Mouse (Mus musculus): ENCODE measurements at regions not wholly inside any gene's neighbourhood (a gene's known extent, or its start where the extent isn't known, plus 50 kb on each side); places are given as distances from the start of the nearest gene placed in this dataset.
A peak's percentile ranks its signal among the peaks of the same experiment; 100 is the strongest.

GRCm38 (mm10) chr5:57582392-57582791 lies 135.4 kb upstream of the Pcdh7 start:
- no peak for DNase-seq (ENCODE audit: low spot score in 2 of 2)

DNA sequence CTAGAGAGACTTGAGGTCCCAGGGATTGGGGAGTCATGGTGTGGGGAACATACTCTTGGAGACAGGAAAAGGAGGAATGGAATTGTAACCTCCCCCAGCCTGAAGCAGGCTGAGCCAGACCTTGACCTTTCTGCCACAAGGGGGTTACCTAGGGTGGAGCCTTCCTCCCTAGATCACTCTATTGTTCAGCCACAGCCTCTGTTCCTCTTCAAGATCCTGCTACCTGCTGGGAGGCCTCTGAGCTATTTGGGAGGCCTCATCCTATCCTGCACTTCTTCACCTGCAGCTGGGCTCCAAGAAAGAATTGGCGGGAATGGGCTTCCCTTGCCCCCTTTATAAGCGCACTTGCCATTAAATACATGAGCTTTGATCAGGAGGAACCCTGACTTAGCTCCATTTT lies 130.8 kb upstream of the Pcdh7 start:
- DNase-seq (ENCODE audit: low spot score in 2 of 2), result no peak

GRCm38 (mm10) chr5:57595924-57596323 lies 121.8 kb upstream of the Pcdh7 start:
- DNase-seq (ENCODE audit: low spot score in 2 of 2), result peak in 1 of 2 experiments; percentile 2

- no peak for DNase-seq (ENCODE audit: low spot score in 2 of 2)
Measured at GRCm38 (mm10) chr5:57597043-57597442, 120.7 kb upstream of the Pcdh7 start.

- no peak for DNase-seq (ENCODE audit: low spot score in 2 of 2)
Measured at GRCm38 (mm10) chr5:57598187-57598700, 119.5 kb upstream of the Pcdh7 start.

All from left cerebral cortex, adult 18-20 months (tissue).